Mouse (Mus musculus): ENCODE data around the gene Mras. TPM values are rescaled to one million over a fixed set of nuclear protein-coding genes. Genes with fewer than 3 reads are reported as not detected.
A peak's percentile ranks its signal among the peaks of the same experiment; 100 is the strongest.

The Mras gene
- polyA plus RNA-seq, 1 experiment from 2014 or later = 23.7 TPM

DNA sequence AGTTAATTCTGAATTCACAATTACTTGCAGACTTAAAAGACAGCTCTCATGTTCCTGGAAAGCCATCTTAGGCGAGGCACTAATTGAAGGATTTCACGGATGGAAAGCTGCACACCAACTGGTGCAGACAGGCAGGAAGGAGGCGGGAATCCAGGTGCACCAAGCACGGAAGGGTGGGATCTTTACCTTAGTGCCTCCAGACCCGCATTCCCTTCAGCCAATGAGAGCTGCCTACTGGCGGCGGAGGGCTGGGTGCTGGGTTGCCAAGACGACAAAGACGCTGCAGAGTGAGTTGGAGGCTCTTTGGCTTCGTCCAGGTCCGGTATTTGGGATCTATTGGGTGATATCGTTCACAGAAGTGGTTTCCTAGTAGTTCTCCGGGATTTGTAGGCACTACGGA lies 14.0 kb upstream of the Mras start, which contains the start of gene Nme9:
TSS of gene Nme9 (plus strand) at position 315 of the 400 bp plus-strand sequence.
- Histone ChIP-seq H3K27ac (no peak within 1 kb of the TSS), H3K4me3 (ENCODE audit: inconsistent target) (no peak within 1 kb of the TSS), H3K36me3 (ENCODE audit: inconsistent target) (no peaks in the 10 kb centered on the region), H3K79me2 (ENCODE audit: inconsistent target) (no peaks in the 10 kb centered on the region)
- WGBS (ENCODE audit: missing documents) = 14% methylated on average over 14 of the region's 14 CpGs

- no peak overlapping the region for H3K4me3 ChIP-seq (ENCODE audit: inconsistent target)
- no peaks in the 10 kb centered on the region for H3K36me3 ChIP-seq (ENCODE audit: inconsistent target)
- WGBS (ENCODE audit: missing documents) = 34% methylated on average over 8 of the region's 9 CpGs
- no peaks in the 10 kb centered on the region for H3K79me2 ChIP-seq (ENCODE audit: inconsistent target)
- H3K27ac ChIP-seq = no peak overlapping the region
Observed at GRCm38 (mm10) chr9:99449886-99450647, 12.9 kb upstream of the Mras start.

DNA sequence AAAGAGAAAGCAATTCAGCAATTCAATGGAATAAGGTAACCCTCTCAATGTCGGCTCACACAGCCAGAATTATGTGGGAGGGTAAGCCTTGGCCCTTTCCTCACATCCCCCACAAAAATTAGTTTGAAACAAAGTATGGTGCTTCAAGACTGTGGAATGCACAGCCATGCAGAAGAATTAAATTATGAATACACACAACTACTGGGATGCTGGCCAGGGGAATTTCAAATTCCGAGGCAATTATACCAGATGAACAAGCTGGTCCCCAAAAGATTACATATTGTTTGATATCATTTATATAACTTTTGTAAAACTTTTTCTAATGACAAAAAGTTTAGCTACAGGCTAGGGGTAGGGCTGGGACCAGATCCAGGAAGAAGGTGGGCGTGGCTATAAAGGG lies 10.1 kb upstream of the Mras start:
- no peaks in the 10 kb centered on the region for H3K79me2 ChIP-seq (ENCODE audit: inconsistent target)
- H3K36me3 ChIP-seq (ENCODE audit: inconsistent target) = no peaks in the 10 kb centered on the region
- H3K27ac ChIP-seq = no peak overlapping the region
- WGBS (ENCODE audit: missing documents) = 93% methylated on average over 3 of the region's 3 CpGs
- no peak overlapping the region for H3K4me3 ChIP-seq (ENCODE audit: inconsistent target)

DNA sequence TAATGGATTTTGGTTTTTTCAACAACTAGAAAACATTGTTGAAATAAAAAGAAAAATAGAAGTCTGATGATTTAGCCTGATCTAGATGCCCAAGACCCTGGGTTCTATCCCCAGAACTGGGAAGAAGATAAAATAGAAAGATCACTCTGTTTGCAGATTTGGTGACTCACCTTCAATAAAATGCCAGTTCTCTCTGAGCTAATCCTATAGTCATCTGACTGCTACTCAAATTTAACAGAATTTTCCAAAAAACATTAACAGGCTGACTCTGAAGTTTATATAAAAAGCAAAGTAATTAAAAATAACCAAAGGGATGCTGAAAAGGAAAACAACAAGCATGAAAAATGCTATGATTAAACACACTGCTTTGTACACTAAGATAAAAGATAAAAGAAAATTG lies 9.1 kb upstream of the Mras start:
- H3K4me3 ChIP-seq (ENCODE audit: inconsistent target) = no peak overlapping the region

DNA sequence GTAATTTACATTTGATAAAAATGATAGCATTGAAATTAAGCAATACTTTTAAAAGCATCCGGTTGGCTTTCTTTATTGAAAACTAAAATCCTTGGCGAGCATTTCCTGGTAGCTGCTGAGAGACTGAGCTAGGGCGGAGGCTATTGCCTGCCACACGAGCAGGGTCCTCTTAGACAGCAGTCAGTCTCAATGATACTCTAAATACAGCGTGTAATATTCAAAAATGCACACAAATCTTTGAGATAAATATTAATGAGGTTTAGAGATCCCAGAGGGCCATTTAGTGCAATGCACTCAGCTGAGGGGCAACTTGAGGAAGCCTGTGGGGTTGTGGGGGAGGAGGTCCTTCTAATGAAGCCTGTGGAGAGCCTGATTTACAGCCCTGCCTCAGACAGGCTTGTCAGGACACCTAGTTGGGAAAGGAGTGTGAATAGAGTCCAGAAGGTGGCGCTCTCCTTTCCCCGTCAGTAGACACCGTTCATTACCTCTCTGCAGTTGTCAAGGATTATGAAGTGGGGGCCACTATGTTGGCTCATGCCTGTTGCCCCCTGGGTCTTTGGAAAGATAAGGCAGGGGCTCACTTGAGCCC lies 7.5 kb upstream of the Mras start:
- no peak overlapping the region for H3K4me3 ChIP-seq (ENCODE audit: inconsistent target)
- no peaks in the 10 kb centered on the region for H3K79me2 ChIP-seq (ENCODE audit: inconsistent target)
- no peak overlapping the region for H3K27ac ChIP-seq
- no peaks in the 10 kb centered on the region for H3K36me3 ChIP-seq (ENCODE audit: inconsistent target)
- 38% methylated on average over 8 of the region's 8 CpGs for WGBS (ENCODE audit: missing documents)

More for the DNA sequence above, 9.1 kb upstream of the Mras start:
- Histone ChIP-seq H3K36me3 (ENCODE audit: inconsistent target) (no peaks in the 10 kb centered on the region), H3K27ac (no peak overlapping the region), H3K79me2 (ENCODE audit: inconsistent target) (no peaks in the 10 kb centered on the region)

- WGBS (ENCODE audit: missing documents) = 94% methylated on average over 4 of the region's 4 CpGs
- Histone ChIP-seq H3K36me3 (ENCODE audit: inconsistent target) (no peaks in the 10 kb centered on the region), H3K4me3 (ENCODE audit: inconsistent target) (no peak overlapping the region), H3K79me2 (ENCODE audit: inconsistent target) (no peaks in the 10 kb centered on the region), H3K27ac (no peak overlapping the region)
Observed at GRCm38 (mm10) chr9:99441647-99442433, 4.7 kb upstream of the Mras start.

DNA sequence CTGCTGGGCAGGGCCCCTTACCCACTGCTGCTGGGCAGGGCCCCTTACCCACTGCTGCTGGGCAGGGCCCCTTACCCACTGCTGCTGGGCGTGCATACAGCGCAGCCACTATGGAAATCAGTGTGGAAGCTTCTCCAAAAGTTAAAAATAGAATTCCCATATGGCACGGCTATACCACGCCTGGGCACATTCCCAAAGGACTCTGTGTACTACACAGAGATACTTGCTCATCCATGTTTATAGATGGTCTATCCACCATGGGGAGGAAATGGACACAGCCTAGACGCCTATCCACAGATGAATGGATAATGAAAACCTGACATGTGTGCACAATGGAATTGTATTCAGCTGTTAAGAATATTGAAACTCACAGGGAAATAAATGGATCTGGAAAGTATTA lies 3.8 kb upstream of the Mras start:
- no peak overlapping the region for H3K4me3 ChIP-seq (ENCODE audit: inconsistent target)
- no peaks in the 10 kb centered on the region for H3K79me2 ChIP-seq (ENCODE audit: inconsistent target)
- H3K27ac ChIP-seq = no peak overlapping the region
- H3K36me3 ChIP-seq (ENCODE audit: inconsistent target) = no peaks in the 10 kb centered on the region
- 94% methylated on average over 3 of the region's 5 CpGs for WGBS (ENCODE audit: missing documents)

DNA sequence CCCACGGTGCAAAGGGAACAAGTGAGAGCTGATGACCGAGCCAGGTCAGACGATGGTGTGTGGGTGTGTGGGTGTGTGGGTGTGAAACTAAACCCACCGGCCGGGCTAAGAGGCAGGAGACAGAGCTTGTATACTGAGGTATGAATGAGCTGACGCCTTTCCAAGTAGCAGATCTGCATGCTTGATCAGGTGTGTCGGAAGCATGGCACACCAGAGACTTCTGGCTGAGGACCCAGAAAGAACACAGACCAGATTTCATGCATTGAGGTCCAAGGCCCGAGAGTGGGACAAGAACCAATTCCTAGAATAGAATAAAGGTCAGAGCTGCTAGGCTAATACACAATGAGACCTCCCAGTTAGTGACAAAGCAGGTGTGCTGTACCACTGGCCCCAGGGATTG lies 1.9 kb upstream of the Mras start:
- H3K79me2 ChIP-seq (ENCODE audit: inconsistent target) = no peaks in the 10 kb centered on the region
- H3K36me3 ChIP-seq (ENCODE audit: inconsistent target) = no peaks in the 10 kb centered on the region
- H3K4me3 ChIP-seq (ENCODE audit: inconsistent target) = no peak overlapping the region
- no peak overlapping the region for H3K27ac ChIP-seq
- 90% methylated on average over 8 of the region's 8 CpGs for WGBS (ENCODE audit: missing documents)

GRCm38 (mm10) chr9:99437781-99438565 lies 792 bp upstream of the Mras start:
- no peak overlapping the region for H3K4me3 ChIP-seq (ENCODE audit: inconsistent target)
- H3K79me2 ChIP-seq (ENCODE audit: inconsistent target) = no peaks in the 10 kb centered on the region
- WGBS (ENCODE audit: missing documents) = 88% methylated on average over 12 of the region's 12 CpGs
- H3K36me3 ChIP-seq (ENCODE audit: inconsistent target) = no peaks in the 10 kb centered on the region
- H3K27ac ChIP-seq = no peak overlapping the region

- Histone ChIP-seq H3K27ac (no peak overlapping the region), H3K4me3 (ENCODE audit: inconsistent target) (peak overlapping the region; percentile 45), H3K36me3 (ENCODE audit: inconsistent target) (no peaks in the 10 kb centered on the region), H3K79me2 (ENCODE audit: inconsistent target) (no peaks in the 10 kb centered on the region)
- 3% methylated on average over 76 of the region's 86 CpGs for WGBS (ENCODE audit: missing documents)
Observed at GRCm38 (mm10) chr9:99436182-99437030, 775 bp downstream of the Mras start.

- Histone ChIP-seq H3K4me3 (ENCODE audit: inconsistent target) (peak overlapping the region; percentile 26; the same call in 1 of the 2 replicates), H3K79me2 (ENCODE audit: inconsistent target) (no peaks in the 10 kb centered on the region), H3K27ac (no peak overlapping the region), H3K36me3 (ENCODE audit: inconsistent target) (no peaks in the 10 kb centered on the region)
- WGBS (ENCODE audit: missing documents) = 63% methylated on average over 16 of the region's 16 CpGs
Observed at GRCm38 (mm10) chr9:99435619-99436181, 1.5 kb downstream of the Mras start.

GRCm38 (mm10) chr9:99434892-99435618 lies 2.1 kb downstream of the Mras start:
- no peaks in the 10 kb centered on the region for H3K36me3 ChIP-seq (ENCODE audit: inconsistent target)
- H3K27ac ChIP-seq = no peak overlapping the region
- 84% methylated on average over 14 of the region's 14 CpGs for WGBS (ENCODE audit: missing documents)
- H3K79me2 ChIP-seq (ENCODE audit: inconsistent target) = no peaks in the 10 kb centered on the region
- no peak overlapping the region for H3K4me3 ChIP-seq (ENCODE audit: inconsistent target)

DNA sequence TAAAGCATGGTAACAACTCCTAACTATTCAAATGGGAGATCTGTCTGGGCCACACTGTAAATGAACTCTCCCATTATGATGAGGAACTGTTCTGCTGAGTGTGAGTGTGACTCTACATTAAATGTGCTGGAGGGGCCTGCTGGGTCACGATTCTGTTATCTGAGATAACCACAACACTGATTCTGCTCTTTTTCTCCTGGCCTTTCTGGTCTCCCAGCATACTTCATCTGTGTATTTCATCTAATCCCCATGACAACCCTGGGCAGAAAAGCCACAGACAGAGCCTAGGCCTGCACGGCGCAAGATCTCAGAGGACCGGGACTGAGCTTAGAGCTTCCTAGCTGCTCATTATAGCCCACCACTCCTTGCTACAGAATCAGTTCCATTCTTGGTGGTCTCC lies 4.7 kb downstream of the Mras start:
- Histone ChIP-seq H3K27ac (no peak overlapping the region), H3K36me3 (ENCODE audit: inconsistent target) (no peaks in the 10 kb centered on the region), H3K4me3 (ENCODE audit: inconsistent target) (no peak overlapping the region), H3K79me2 (ENCODE audit: inconsistent target) (no peaks in the 10 kb centered on the region)
- 72% methylated on average over 4 of the region's 4 CpGs for WGBS (ENCODE audit: missing documents)
